Mouse (Mus musculus) forebrain, embryonic 11.5 days (tissue): ENCODE results near the gene Dock8. TPM values are rescaled to one million over a fixed set of nuclear protein-coding genes. Genes with fewer than 3 reads are reported as not detected.

Experiments used
- ATAC-seq: fragments of 200-750 bp; cut with Nextera tagmentation; replicated peaks from 2 replicates; pipeline ENCODE4 v1.8.0; 2017; ENCODE audit warnings: moderate TSS enrichment; ENCODE audit not compliant: low FRiP score
- DNase-seq: peaks from one replicate; pipeline ENCODE4 v3.0.0-alpha.2; 2017; ENCODE audit warnings: low spot score
- H3K27ac ChIP-seq: fragments of 300-500 bp; sonication (generic); 2 replicates; pipeline ENCODE4 v1.5.1; 2014; ENCODE audit warnings: low read depth, low read length
- H3K27me3 ChIP-seq: fragments of 300-500 bp; sonication (generic); 2 replicates; pipeline ENCODE4 v1.6.1; 2014; ENCODE audit warnings: mild to moderate bottlenecking, low read length, mixed read lengths; ENCODE audit not compliant: control insufficient read depth, insufficient read depth
- H3K36me3 ChIP-seq: fragments of 300-500 bp; sonication (generic); 2 replicates; pipeline ENCODE4 v1.6.1; 2014; ENCODE audit warnings: mild to moderate bottlenecking, low read length, moderate library complexity, mixed read lengths; ENCODE audit not compliant: control insufficient read depth, insufficient read depth
- H3K4me1 ChIP-seq: fragments of 300-500 bp; sonication (generic); replicated peaks from 2 replicates; pipeline ENCODE4 v1.6.1; 2014; ENCODE audit warnings: low read length, mixed read lengths; ENCODE audit not compliant: control insufficient read depth, insufficient read depth
- H3K4me2 ChIP-seq: fragments of 300-500 bp; sonication (generic); 2 replicates; pipeline ENCODE4 v1.6.1; 2014; ENCODE audit warnings: low read depth, mild to moderate bottlenecking, low read length, moderate library complexity, mixed read lengths; ENCODE audit not compliant: severe bottlenecking
- H3K4me3 ChIP-seq: fragments of 300-500 bp; sonication (generic); 2 replicates; pipeline ENCODE4 v1.5.1; 2014; ENCODE audit warnings: low read depth, low read length
- H3K9ac ChIP-seq: fragments of 300-500 bp; sonication (generic); 2 replicates; pipeline ENCODE4 v1.6.1; 2014; ENCODE audit warnings: low read length
- H3K9me3 ChIP-seq: fragments of 300-500 bp; sonication (generic); 2 replicates; pipeline ENCODE4 v1.6.1; 2016; ENCODE audit warnings: low read length, mixed read lengths; ENCODE audit not compliant: control insufficient read depth
- WGBS: fragments of 180-500 bp; shearing (Covaris S2); extraction: QIAGEN DNeasy Blood & Tissue Kit; methylation state at CpG from one replicate; pipeline ENCODE4 v1.1.7; 2014; 5-methylcytosine and 5-hydroxymethylcytosine counted together
- polyA plus RNA-seq: library from polyadenylated mRNA; unstranded; fragments of >200 nt; fragmentation: Nextera tagmentation; extraction: Ambion mirVana; gene quantifications from 2 replicates; pipeline ENCODE4 v1.2.1, GENCODE M21; 2014

The Dock8 gene
- polyA plus RNA-seq, 1 experiment from 2014 or later, result 1.3 TPM

GRCm38 (mm10) chr19:25123461-25123860, 124.1 kb downstream of the Dock8 start:
- Histone ChIP-seq H3K27me3 (no peaks in the 10 kb centered on the region), H3K4me2 (no peak overlapping the region), H3K4me1 (no peaks in the 10 kb centered on the region), H3K27ac (no peak overlapping the region), H3K4me3 (no peak overlapping the region), H3K9ac (no peak overlapping the region), H3K9me3 (no peaks in the 10 kb centered on the region), H3K36me3 (no peaks in the 10 kb centered on the region)
- WGBS, result 89% methylated on average over 5 of the region's 5 CpGs
- DNase-seq, result no peak
- ATAC-seq, result no peak

- DNase-seq (no peak), ATAC-seq (no peak)
- H3K36me3 ChIP-seq, result no peaks in the 10 kb centered on the region
These were observed 133.0 kb downstream of the Dock8 start for GRCm38 (mm10) chr19:25132322-25132721.

GRCm38 (mm10) chr19:25133959-25134358, 134.6 kb downstream of the Dock8 start:
- ATAC-seq (no peak), DNase-seq (no peak)
- no peak overlapping the region for H3K4me2 ChIP-seq
- no peaks in the 10 kb centered on the region for H3K36me3 ChIP-seq
- no peak overlapping the region for H3K9ac ChIP-seq
- 81% methylated on average over 2 of the region's 2 CpGs for WGBS
- no peak overlapping the region for H3K4me3 ChIP-seq
- H3K9me3 ChIP-seq, result no peaks in the 10 kb centered on the region
- no peak overlapping the region for H3K27ac ChIP-seq
- no peaks in the 10 kb centered on the region for H3K4me1 ChIP-seq
- no peaks in the 10 kb centered on the region for H3K27me3 ChIP-seq

More at GRCm38 (mm10) chr19:25132322-25132721, 133.0 kb downstream of the Dock8 start:
- 10% methylated on average over 4 of the region's 4 CpGs for WGBS
- no peak overlapping the region for H3K27ac ChIP-seq
- no peak overlapping the region for H3K4me2 ChIP-seq
- no peaks in the 10 kb centered on the region for H3K9me3 ChIP-seq
- no peak overlapping the region for H3K4me3 ChIP-seq
- H3K9ac ChIP-seq, result no peak overlapping the region
- H3K4me1 ChIP-seq, result no peaks in the 10 kb centered on the region
- no peaks in the 10 kb centered on the region for H3K27me3 ChIP-seq

DNA sequence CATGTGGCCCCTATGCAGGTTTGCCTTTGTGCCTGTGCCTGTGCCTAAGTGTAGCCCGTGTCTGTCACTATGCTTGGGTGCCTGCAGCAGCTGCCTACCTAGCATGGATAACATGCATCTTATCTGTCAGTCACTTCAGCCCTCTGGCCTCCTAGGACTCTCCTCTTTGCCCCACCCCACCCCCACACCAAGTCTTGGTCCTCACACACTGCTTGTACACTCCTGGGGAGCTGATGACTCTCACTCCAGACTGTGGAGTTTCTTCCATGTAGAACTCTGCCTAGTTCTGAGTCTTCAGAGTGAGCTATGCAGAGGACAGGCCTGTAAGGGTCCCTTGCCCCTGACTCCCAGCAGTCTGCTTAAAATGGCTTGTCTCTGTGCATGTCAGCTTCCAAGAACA, 136.8 kb downstream of the Dock8 start:
- H3K9me3 ChIP-seq, result no peaks in the 10 kb centered on the region
- no peak overlapping the region for H3K27ac ChIP-seq
- 64% methylated on average over 1 of the region's 1 CpGs for WGBS
- no peaks in the 10 kb centered on the region for H3K4me1 ChIP-seq
- no peak for DNase-seq
- no peak overlapping the region for H3K4me3 ChIP-seq
- no peaks in the 10 kb centered on the region for H3K36me3 ChIP-seq
- H3K4me2 ChIP-seq, result no peak overlapping the region
- H3K9ac ChIP-seq, result no peak overlapping the region
- no peak for ATAC-seq
- H3K27me3 ChIP-seq, result no peaks in the 10 kb centered on the region

DNA sequence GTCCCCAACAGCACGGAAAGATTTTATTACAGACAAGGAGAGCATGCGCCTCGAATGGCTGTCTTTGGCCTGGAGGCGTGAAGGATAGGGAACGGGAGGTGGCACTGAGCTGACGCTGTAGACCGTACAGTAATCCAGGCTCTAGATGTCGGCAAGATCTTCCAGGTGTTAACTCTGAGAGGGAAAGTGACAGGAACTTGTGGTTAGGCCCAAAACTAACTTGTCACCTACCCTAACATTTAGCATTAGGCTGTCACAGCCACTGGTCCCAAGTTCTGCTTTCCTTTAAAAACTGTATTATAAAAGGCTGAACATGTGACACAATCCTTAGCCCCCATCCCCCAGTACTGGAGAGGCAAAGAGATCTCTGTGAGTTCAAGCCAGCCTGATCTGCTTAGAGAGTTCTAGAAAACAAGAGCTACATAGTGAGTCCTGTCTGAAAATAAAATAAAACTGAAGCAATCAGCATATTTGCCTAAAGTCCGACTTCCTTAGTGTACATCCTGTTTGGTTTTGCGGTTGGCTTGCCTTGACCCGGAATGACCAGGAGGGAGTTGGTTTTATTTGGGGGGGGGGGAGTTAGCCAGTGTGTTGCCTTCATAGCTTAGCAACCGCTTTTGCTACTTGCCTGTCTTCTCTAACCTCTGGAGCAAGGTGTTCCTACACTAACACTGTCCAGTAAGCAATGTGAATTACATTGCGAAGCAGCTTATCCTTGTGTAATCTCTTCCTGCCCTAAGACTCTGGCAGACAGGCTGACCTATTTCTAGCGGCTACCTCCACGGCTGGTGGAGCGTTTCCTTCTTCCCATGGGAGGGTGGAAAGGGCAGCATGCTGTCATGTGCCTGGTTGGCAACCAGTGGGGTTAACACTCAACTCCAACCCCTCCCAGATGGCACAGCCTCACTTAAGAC, 138.8 kb downstream of the Dock8 start:
- Histone ChIP-seq H3K4me2 (no peak overlapping the region), H3K4me3 (no peak overlapping the region), H3K27ac (no peak overlapping the region), H3K36me3 (no peaks in the 10 kb centered on the region), H3K4me1 (no peaks in the 10 kb centered on the region), H3K27me3 (no peaks in the 10 kb centered on the region), H3K9me3 (no peaks in the 10 kb centered on the region), H3K9ac (no peak overlapping the region)
- DNase-seq (no peak), ATAC-seq (no peak)
- 87% methylated on average over 16 of the region's 16 CpGs for WGBS

GRCm38 (mm10) chr19:25144110-25145028, 145.0 kb downstream of the Dock8 start:
- H3K27me3 ChIP-seq, result no peaks in the 10 kb centered on the region
- H3K27ac ChIP-seq, result no peak overlapping the region
- no peak overlapping the region for H3K4me2 ChIP-seq
- H3K9me3 ChIP-seq, result no peaks in the 10 kb centered on the region
- no peak overlapping the region for H3K4me3 ChIP-seq
- no peaks in the 10 kb centered on the region for H3K36me3 ChIP-seq
- WGBS, result 53% methylated on average over 17 of the region's 17 CpGs
- H3K4me1 ChIP-seq, result no peaks in the 10 kb centered on the region
- no peak for ATAC-seq
- DNase-seq, result no peak
- H3K9ac ChIP-seq, result no peak overlapping the region

GRCm38 (mm10) chr19:25145116-25145515, 145.8 kb downstream of the Dock8 start:
- DNase-seq (no peak), ATAC-seq (no peak)
- Histone ChIP-seq H3K9ac (no peak overlapping the region), H3K4me3 (no peak overlapping the region), H3K36me3 (no peaks in the 10 kb centered on the region), H3K4me2 (no peak overlapping the region), H3K27ac (no peak overlapping the region), H3K4me1 (no peaks in the 10 kb centered on the region), H3K27me3 (no peaks in the 10 kb centered on the region), H3K9me3 (no peaks in the 10 kb centered on the region)
- WGBS, result 70% methylated on average over 5 of the region's 5 CpGs

DNA sequence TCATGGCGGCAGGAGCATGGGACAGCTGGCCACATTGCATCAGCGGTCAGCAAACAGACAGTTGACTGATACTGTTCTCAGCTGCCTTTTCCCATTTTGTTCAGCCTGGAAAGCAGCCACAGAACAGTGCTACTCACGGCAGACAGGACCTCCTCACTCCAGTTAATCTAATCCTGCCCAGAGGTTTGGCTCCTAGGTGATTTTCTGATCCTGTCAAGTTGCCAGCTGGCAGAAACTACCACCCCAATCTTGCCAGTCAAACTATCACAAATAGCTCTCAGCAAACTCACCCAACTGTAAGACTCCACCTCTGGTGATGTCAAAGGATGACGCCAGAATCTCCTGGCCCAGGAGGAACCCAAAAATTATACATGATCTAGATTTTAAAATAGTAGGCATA, 146.8 kb downstream of the Dock8 start:
- Histone ChIP-seq H3K9me3 (no peaks in the 10 kb centered on the region), H3K27me3 (no peaks in the 10 kb centered on the region), H3K4me1 (no peaks in the 10 kb centered on the region), H3K36me3 (no peaks in the 10 kb centered on the region), H3K9ac (no peak overlapping the region), H3K27ac (no peak overlapping the region), H3K4me2 (no peak overlapping the region), H3K4me3 (no peak overlapping the region)
- DNase-seq (no peak), ATAC-seq (no peak)
- 85% methylated on average over 4 of the region's 4 CpGs for WGBS
